Mouse (Mus musculus): ENCODE results near the gene Arhgap15. TPM values are rescaled to one million over a fixed set of nuclear protein-coding genes. Genes with fewer than 3 reads are reported as not detected.

Gene Arhgap15
- total RNA-seq, 1 experiment from 2014 or later, result 1.5 TPM

Other genes starting within 250 kb of the Arhgap15 start
- gene Kynu, start 193.5 kb upstream of the Arhgap15 start, total RNA-seq (2021), result 2.0 and 9.7 TPM in 2 replicates

Measured in adrenal gland, postnatal 14 days (tissue).